Mouse (Mus musculus) hindbrain, postnatal 0 days (tissue): ENCODE data around the gene Tdrd9. TPM values are rescaled to one million over a fixed set of nuclear protein-coding genes. Genes with fewer than 3 reads are reported as not detected.
"Not testable (repeated sequence)": the region's sequence is repeated elsewhere in the genome, so short reads cannot be mapped to it uniquely, and the experiment has no call there.

ENCODE experiments used
- ATAC-seq: fragments of 200-750 bp; cut with Nextera tagmentation; 2 replicates; pipeline ENCODE4 v1.8.0; 2017; ENCODE audit warnings: mild to moderate bottlenecking, moderate TSS enrichment, moderate library complexity
- DNase-seq: peaks from one replicate; pipeline ENCODE4 v3.0.0-alpha.2; 2015; ENCODE audit warnings: low spot score
- H3K27ac ChIP-seq: fragments of 300-500 bp; sonication (generic); 2 replicates; pipeline ENCODE4 v1.5.1; 2014; ENCODE audit warnings: mild to moderate bottlenecking
- H3K27me3 ChIP-seq: fragments of 300-500 bp; sonication (generic); 2 replicates; pipeline ENCODE4 v1.6.1; 2014; ENCODE audit warnings: low read length, mixed read lengths; ENCODE audit not compliant: insufficient read depth
- H3K36me3 ChIP-seq: fragments of 300-500 bp; sonication (generic); 2 replicates; pipeline ENCODE4 v1.6.1; 2014; ENCODE audit warnings: low read length, mixed read lengths; ENCODE audit not compliant: insufficient read depth
- H3K4me1 ChIP-seq: fragments of 300-500 bp; sonication (generic); 2 replicates; pipeline ENCODE4 v1.6.1; 2014; ENCODE audit warnings: antibody characterized with exemption, low read length, mixed read lengths; ENCODE audit not compliant: insufficient read depth
- H3K4me2 ChIP-seq: fragments of 300-500 bp; sonication (generic); 2 replicates; pipeline ENCODE4 v1.6.1; 2014; ENCODE audit warnings: low read depth, mild to moderate bottlenecking, low read length, moderate library complexity, mixed read lengths
- H3K4me3 ChIP-seq: fragments of 300-500 bp; sonication (generic); 2 replicates; pipeline ENCODE4 v1.5.1; 2014; ENCODE audit warnings: low read length
- H3K9ac ChIP-seq: fragments of 300-500 bp; sonication (generic); replicated peaks from 2 replicates; pipeline ENCODE4 v1.6.1; 2014; ENCODE audit warnings: mild to moderate bottlenecking, low read length, moderate library complexity, mixed read lengths
- H3K9me3 ChIP-seq: fragments of 300-500 bp; sonication (generic); 2 replicates; pipeline ENCODE4 v1.6.1; 2016; ENCODE audit warnings: low read length, mixed read lengths
- CTCF ChIP-seq: IDR thresholded peaks from 2 replicates; pipeline ENCODE4 v1.5.1; 2016; ENCODE audit warnings: antibody characterized with exemption, control low read depth, low read depth
- WGBS: fragments of 180-500 bp; shearing (Covaris S2); extraction: QIAGEN DNeasy Blood & Tissue Kit; methylation state at CpG from one replicate; pipeline ENCODE4 v1.1.7; 2014; 5-methylcytosine and 5-hydroxymethylcytosine counted together
- polyA plus RNA-seq: library from polyadenylated mRNA; unstranded; fragments of >200 nt; fragmentation: Nextera tagmentation; extraction: Ambion mirVana; gene quantifications from 2 replicates; pipeline ENCODE4 v1.2.1, GENCODE M21; 2015
- total RNA-seq: library from RNA; depleted of rRNA; stranded (reverse); fragments of >200 nt; gene quantifications from 2 replicates; pipeline ENCODE4 v1.2.3, GENCODE M21; 2014

The Tdrd9 gene
- total and polyA plus RNA-seq, 2 experiments from 2014 or later = 0.46 to 0.68 TPM

DNA sequence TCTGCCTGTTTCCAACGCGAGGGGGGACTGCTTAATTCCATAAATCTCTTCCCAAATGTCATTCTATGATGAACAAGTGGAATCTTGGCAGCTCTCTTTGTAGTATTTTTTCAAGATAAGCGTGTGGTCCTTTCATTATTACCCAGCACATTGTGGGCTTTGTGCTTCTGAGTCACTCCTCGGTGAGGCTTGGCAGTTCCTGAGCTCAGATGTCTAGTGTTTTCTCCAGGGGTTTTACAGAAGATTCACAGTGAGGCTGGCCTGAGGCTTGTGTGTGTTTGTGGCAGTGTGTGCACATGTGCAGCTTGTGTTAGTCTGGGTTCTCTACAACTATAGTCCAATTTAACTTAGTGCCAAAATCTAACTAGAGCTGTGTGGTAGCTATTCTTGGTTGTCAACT, 56.0 kb downstream of the Tdrd9 start:
- no peak for DNase-seq

GRCm38 (mm10) chr12:112033409-112033975, 62.1 kb downstream of the Tdrd9 start:
- 68% methylated on average over 10 of the region's 10 CpGs for WGBS
- H3K27me3 ChIP-seq = no peaks in the 10 kb centered on the region
- H3K9ac ChIP-seq = no peak overlapping the region

More for the DNA sequence above, 56.0 kb downstream of the Tdrd9 start:
- no peak overlapping the region for H3K9ac ChIP-seq
- no peaks in the 10 kb centered on the region for H3K36me3 ChIP-seq
- no peak overlapping the region for H3K4me2 ChIP-seq
- TF ChIP-seq CTCF = no peak
- no peaks in the 10 kb centered on the region for H3K9me3 ChIP-seq
- no peaks in the 10 kb centered on the region for H3K4me1 ChIP-seq
- WGBS = 66% methylated on average over 4 of the region's 4 CpGs
- no peaks in the 10 kb centered on the region for H3K27me3 ChIP-seq
- no peak overlapping the region for H3K27ac ChIP-seq
- no peak for ATAC-seq
- no peak overlapping the region for H3K4me3 ChIP-seq

DNA sequence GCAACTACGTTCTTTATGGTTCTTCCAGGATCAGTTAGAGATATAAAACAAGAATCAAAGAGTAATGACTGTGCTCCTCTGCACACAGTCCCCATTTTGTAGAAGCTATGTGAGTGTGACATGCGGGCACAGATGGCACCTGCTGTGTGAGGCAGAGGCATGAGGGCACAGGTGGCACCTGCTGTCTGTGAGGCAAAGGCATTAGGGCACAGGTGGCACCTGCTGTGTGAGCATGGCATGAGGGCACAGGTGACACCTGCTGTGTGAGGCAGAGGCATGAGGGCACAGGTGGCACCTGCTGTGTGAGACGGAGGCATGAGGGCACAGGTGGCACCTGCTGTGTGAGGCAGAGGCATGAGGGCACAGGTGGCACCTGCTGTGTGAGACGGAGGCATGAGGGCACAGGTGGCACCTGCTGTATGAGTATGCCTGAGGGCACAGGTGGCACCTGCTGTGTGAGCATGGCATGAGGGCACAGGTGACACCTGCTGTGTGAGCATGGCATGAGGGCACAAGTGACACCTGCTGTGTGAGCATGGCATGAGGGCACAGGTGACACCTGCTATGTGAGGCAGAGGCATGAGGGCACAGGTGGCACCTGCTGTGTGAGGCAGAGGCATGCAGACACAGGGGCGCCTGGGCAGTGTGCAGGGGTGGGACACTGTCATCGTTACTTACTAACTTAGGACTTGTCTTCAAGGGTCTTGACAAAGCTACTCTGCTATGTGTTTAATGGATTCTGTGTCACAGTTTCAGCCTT, 64.2 kb downstream of the Tdrd9 start:
- not testable (repeated sequence) for ATAC-seq
- WGBS = 78% methylated on average over 6 of the region's 6 CpGs

More at GRCm38 (mm10) chr12:112033409-112033975, 62.1 kb downstream of the Tdrd9 start:
- Histone ChIP-seq H3K36me3 (no peaks in the 10 kb centered on the region), H3K4me2 (no peak overlapping the region), H3K27ac (no peak overlapping the region), H3K4me3 (no peak overlapping the region), H3K9me3 (no peaks in the 10 kb centered on the region), H3K4me1 (no peaks in the 10 kb centered on the region)
- no peak for TF ChIP-seq CTCF
- no peak for DNase-seq
- no peak for ATAC-seq

DNA sequence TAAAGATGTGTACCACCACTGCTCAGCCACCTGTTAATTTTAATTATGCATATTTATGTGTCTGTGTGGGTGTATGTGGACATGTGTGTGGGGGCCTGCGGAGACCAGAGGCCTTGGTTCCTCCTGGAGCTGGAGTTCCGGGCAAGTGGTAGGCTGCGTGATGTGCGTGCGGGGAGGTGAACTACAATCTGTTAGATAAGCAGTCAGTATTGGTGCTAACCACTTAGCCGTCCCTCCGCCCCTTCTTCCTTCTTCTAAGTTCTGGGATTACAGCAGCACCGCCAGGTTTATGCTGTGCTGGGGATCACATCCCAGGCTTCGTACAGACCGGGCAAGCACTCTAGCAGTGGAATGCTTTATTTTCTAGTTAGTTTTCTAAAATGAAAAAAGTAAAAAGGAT, 67.1 kb downstream of the Tdrd9 start:
- no peaks in the 10 kb centered on the region for H3K27me3 ChIP-seq
- no peaks in the 10 kb centered on the region for H3K36me3 ChIP-seq
- H3K9ac ChIP-seq = no peak overlapping the region
- 96% methylated on average over 10 of the region's 10 CpGs for WGBS
- no peak overlapping the region for H3K4me3 ChIP-seq
- no peak for TF ChIP-seq CTCF
- H3K9me3 ChIP-seq = no peaks in the 10 kb centered on the region
- DNase-seq = no peak
- no peak overlapping the region for H3K4me2 ChIP-seq
- H3K27ac ChIP-seq = no peak overlapping the region
- ATAC-seq = no peak
- no peaks in the 10 kb centered on the region for H3K4me1 ChIP-seq

More for the DNA sequence above, 64.2 kb downstream of the Tdrd9 start:
- H3K9me3 ChIP-seq, H3K9ac ChIP-seq, H3K36me3 ChIP-seq, H3K4me2 ChIP-seq, H3K27ac ChIP-seq, H3K27me3 ChIP-seq, H3K4me3 ChIP-seq, H3K4me1 ChIP-seq: not testable (repeated sequence)
- DNase-seq = peak; percentile 11

- Histone ChIP-seq H3K4me1 (no peaks in the 10 kb centered on the region), H3K4me3 (no peak overlapping the region), H3K27ac (no peak overlapping the region), H3K9me3 (no peaks in the 10 kb centered on the region), H3K36me3 (no peaks in the 10 kb centered on the region), H3K27me3 (no peaks in the 10 kb centered on the region), H3K4me2 (no peak overlapping the region), H3K9ac (no peak overlapping the region)
- ATAC-seq (no peak), DNase-seq (no peak)
- no peak for TF ChIP-seq CTCF
- WGBS = 93% methylated on average over 10 of the region's 10 CpGs
These were observed 67.8 kb downstream of the Tdrd9 start for GRCm38 (mm10) chr12:112039169-112039568.

- 88% methylated on average over 14 of the region's 14 CpGs for WGBS
- DNase-seq (no peak), ATAC-seq (no peak)
These were observed 71.3 kb downstream of the Tdrd9 start for GRCm38 (mm10) chr12:112042681-112043080.

DNA sequence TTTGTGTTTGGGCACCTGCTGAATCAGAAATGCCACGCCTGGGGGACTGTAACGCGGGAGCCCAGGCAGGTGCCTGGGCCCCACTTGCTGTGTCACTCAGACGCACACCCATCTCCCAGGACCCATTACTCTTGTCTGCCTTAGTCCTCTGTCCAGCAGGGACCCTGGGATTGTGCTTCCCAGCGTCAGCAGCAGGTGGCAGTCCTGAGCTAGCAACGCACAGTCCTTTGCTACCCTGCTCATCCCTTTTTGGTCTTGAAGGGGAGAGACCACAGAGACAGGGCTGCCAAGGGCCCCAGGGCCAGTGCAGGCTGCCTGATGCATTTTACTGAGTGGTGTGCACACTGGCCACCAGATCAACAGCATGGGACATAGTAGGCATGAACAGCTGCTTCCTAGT, 106.3 kb downstream of the Tdrd9 start:
- WGBS = 4% methylated on average over 6 of the region's 6 CpGs
- DNase-seq (peak; percentile 67), ATAC-seq (peak; percentile 68; the same call in 1 of the 2 replicates)
- H3K27me3 ChIP-seq = no peaks in the 10 kb centered on the region
- H3K27ac ChIP-seq = no peak overlapping the region
- H3K4me1 ChIP-seq = no peaks in the 10 kb centered on the region
- H3K36me3 ChIP-seq = no peaks in the 10 kb centered on the region
- H3K9ac ChIP-seq = no peak overlapping the region
- H3K4me3 ChIP-seq = no peak overlapping the region
- H3K9me3 ChIP-seq = no peaks in the 10 kb centered on the region
- peak; percentile 88 for TF ChIP-seq CTCF
- no peak overlapping the region for H3K4me2 ChIP-seq

More at GRCm38 (mm10) chr12:112042681-112043080, 71.3 kb downstream of the Tdrd9 start:
- H3K4me1 ChIP-seq = no peaks in the 10 kb centered on the region
- H3K27ac ChIP-seq = no peak overlapping the region
- H3K4me2 ChIP-seq = no peak overlapping the region
- H3K27me3 ChIP-seq = no peaks in the 10 kb centered on the region
- H3K4me3 ChIP-seq = no peak overlapping the region
- no peaks in the 10 kb centered on the region for H3K36me3 ChIP-seq
- TF ChIP-seq CTCF = no peak
- H3K9ac ChIP-seq = no peak overlapping the region
- no peaks in the 10 kb centered on the region for H3K9me3 ChIP-seq
